Mouse (Mus musculus) stomach, postnatal 0 days (tissue): ENCODE results near the gene Zc3hav1l. TPM values are rescaled to one million over a fixed set of nuclear protein-coding genes. Genes with fewer than 3 reads are reported as not detected.

Experiments used
- ATAC-seq: fragments of 200-750 bp; cut with Nextera tagmentation; 2 replicates; pipeline ENCODE4 v1.8.0; 2017; ENCODE audit not compliant: low FRiP score, low TSS enrichment
- DNase-seq: peaks from one replicate; pipeline ENCODE4 v3.0.0-alpha.2; 2016; ENCODE audit warnings: low spot score
- H3K27ac ChIP-seq: fragments of 300-500 bp; sonication (generic); replicated peaks from 2 replicates; pipeline ENCODE4 v1.5.1; 2014; ENCODE audit warnings: mild to moderate bottlenecking, control low read depth
- H3K27me3 ChIP-seq: fragments of 300-500 bp; sonication (generic); 2 replicates; pipeline ENCODE4 v1.6.1; 2014; ENCODE audit warnings: low read length; ENCODE audit not compliant: control insufficient read depth, insufficient read depth
- H3K36me3 ChIP-seq: fragments of 300-500 bp; sonication (generic); 2 replicates; pipeline ENCODE4 v1.6.1; 2014; ENCODE audit warnings: low read length, mixed read lengths; ENCODE audit not compliant: control insufficient read depth, insufficient read depth
- H3K4me1 ChIP-seq: fragments of 300-500 bp; sonication (generic); replicated peaks from 2 replicates; pipeline ENCODE4 v1.6.1; 2014; ENCODE audit warnings: antibody characterized with exemption; ENCODE audit not compliant: control insufficient read depth, insufficient read depth
- H3K4me2 ChIP-seq: fragments of 300-500 bp; sonication (generic); replicated peaks from 2 replicates; pipeline ENCODE4 v1.6.1; 2014; ENCODE audit warnings: low read depth, mild to moderate bottlenecking, control low read depth, moderate library complexity
- H3K4me3 ChIP-seq: fragments of 300-500 bp; sonication (generic); 2 replicates; pipeline ENCODE4 v1.5.1; 2014; ENCODE audit warnings: low read depth, low read length, control low read depth
- H3K9ac ChIP-seq: fragments of 300-500 bp; sonication (generic); 2 replicates; pipeline ENCODE4 v1.6.1; 2014; ENCODE audit warnings: mild to moderate bottlenecking, low read length, control low read depth, mixed read lengths
- H3K9me3 ChIP-seq: fragments of 300-500 bp; sonication (generic); 2 replicates; pipeline ENCODE4 v1.6.1; 2016; ENCODE audit warnings: low read length; ENCODE audit not compliant: control insufficient read depth
- CTCF ChIP-seq: IDR thresholded peaks from 2 replicates; pipeline ENCODE4 v1.5.1; 2016; ENCODE audit warnings: antibody characterized with exemption, low read depth, mild to moderate bottlenecking, moderate library complexity
- EP300 ChIP-seq: optimal IDR thresholded peaks from 2 replicates; pipeline ENCODE3; 2016; ENCODE audit warnings: antibody characterized with exemption
- WGBS: fragments of 180-500 bp; shearing (Covaris S2); extraction: QIAGEN DNeasy Blood & Tissue Kit; methylation state at CpG from one replicate; pipeline ENCODE4 v1.1.7; 2014; 5-methylcytosine and 5-hydroxymethylcytosine counted together
- polyA plus RNA-seq: library from polyadenylated mRNA; unstranded; fragments of >200 nt; fragmentation: Nextera tagmentation; extraction: Ambion mirVana; gene quantifications from 2 replicates; pipeline ENCODE4 v1.2.1, GENCODE M21; 2015

Zc3hav1l gene
- polyA plus RNA-seq: 2.1 and 2.3 TPM in 2 replicates

- Histone ChIP-seq H3K27ac (peak within 1 kb of the TSS; percentile 92), H3K9ac (peak within 1 kb of the TSS; percentile 91), H3K9me3 (no peaks in the 10 kb centered on the region), H3K4me2 (peak within 1 kb of the TSS; percentile 77), H3K36me3 (peaks cover 11% of the 10 kb centered on the region; the same call in 1 of the 2 replicates), H3K27me3 (no peaks in the 10 kb centered on the region), H3K4me1 (0 out of 2 replicates have a peak, but pooled peaks cover 2% of the 10 kb centered on the region), H3K4me3 (peak within 1 kb of the TSS; percentile 84)
- DNase-seq (peak; percentile 83), ATAC-seq (peak; percentile 95)
- TF ChIP-seq CTCF (no peak), EP300 (no peak)
- under 1% methylated on average over 49 of the region's 70 CpGs for WGBS
Observed at GRCm38 (mm10) chr6:38298761-38299401, at the start of gene Zc3hav1l. Zc3hav1l (minus strand) TSS chr6:38299259.

GRCm38 (mm10) chr6:38347875-38348274 lies 48.8 kb upstream of the Zc3hav1l start:
- no peaks in the 10 kb centered on the region for H3K9me3 ChIP-seq
- no peak overlapping the region for H3K27ac ChIP-seq
- no peak for DNase-seq
- no peak overlapping the region for H3K4me2 ChIP-seq
- H3K4me3 ChIP-seq: no peak overlapping the region
- TF ChIP-seq EP300 (no peak), CTCF (no peak)
- WGBS: 62% methylated on average over 5 of the region's 5 CpGs
- H3K4me1 ChIP-seq: 0 out of 2 replicates have a peak, but pooled peaks cover 4% of the 10 kb centered on the region
- no peak for ATAC-seq
- no peak overlapping the region for H3K9ac ChIP-seq
- H3K27me3 ChIP-seq: no peaks in the 10 kb centered on the region
- no peaks in the 10 kb centered on the region for H3K36me3 ChIP-seq

- Histone ChIP-seq H3K4me1 (0 out of 2 replicates have a peak, but pooled peaks cover 2% of the 10 kb centered on the region), H3K27ac (peak overlapping the region; percentile 70; the same call in 1 of the 2 replicates), H3K4me2 (no peak overlapping the region), H3K9me3 (no peaks in the 10 kb centered on the region), H3K4me3 (no peak overlapping the region), H3K36me3 (no peaks in the 10 kb centered on the region), H3K9ac (no peak overlapping the region), H3K27me3 (no peaks in the 10 kb centered on the region)
- DNase-seq: peak; percentile 87
- no peak for TF ChIP-seq CTCF
- no peak for TF ChIP-seq EP300
- 38% methylated on average over 7 of the region's 7 CpGs for WGBS
- ATAC-seq: peak; percentile 90
Observed at GRCm38 (mm10) chr6:38345796-38346195, 46.7 kb upstream of the Zc3hav1l start.

- TF ChIP-seq CTCF (no peak), EP300 (no peak)
- Histone ChIP-seq H3K4me1 (0 out of 2 replicates have a peak, but pooled peaks cover 2% of the 10 kb centered on the region), H3K27me3 (no peaks in the 10 kb centered on the region), H3K4me2 (no peak overlapping the region), H3K36me3 (no peaks in the 10 kb centered on the region; the same call in 1 of the 2 replicates), H3K4me3 (no peak overlapping the region), H3K9ac (no peak overlapping the region), H3K9me3 (no peaks in the 10 kb centered on the region), H3K27ac (no peak overlapping the region)
- no peak for DNase-seq
- ATAC-seq: no peak
- WGBS: 72% methylated on average over 7 of the region's 7 CpGs
Observed at GRCm38 (mm10) chr6:38344006-38344670, 45.1 kb upstream of the Zc3hav1l start.

GRCm38 (mm10) chr6:38343581-38343980 lies 44.5 kb upstream of the Zc3hav1l start:
- TF ChIP-seq CTCF (no peak), EP300 (no peak)
- Histone ChIP-seq H3K4me2 (no peak overlapping the region), H3K27me3 (no peaks in the 10 kb centered on the region), H3K36me3 (no peaks in the 10 kb centered on the region; the same call in 1 of the 2 replicates), H3K4me1 (0 out of 2 replicates have a peak, but pooled peaks cover 2% of the 10 kb centered on the region), H3K27ac (no peak overlapping the region), H3K4me3 (no peak overlapping the region), H3K9me3 (no peaks in the 10 kb centered on the region), H3K9ac (no peak overlapping the region)
- WGBS: 49% methylated on average over 3 of the region's 3 CpGs
- no peak for DNase-seq
- no peak for ATAC-seq

GRCm38 (mm10) chr6:38342666-38342992 lies 43.6 kb upstream of the Zc3hav1l start:
- H3K27me3 ChIP-seq: no peaks in the 10 kb centered on the region
- no peaks in the 10 kb centered on the region; the same call in 1 of the 2 replicates for H3K36me3 ChIP-seq
- 0 out of 2 replicates have a peak, but pooled peaks cover 2% of the 10 kb centered on the region for H3K4me1 ChIP-seq
- H3K9ac ChIP-seq: no peak overlapping the region
- DNase-seq (no peak), ATAC-seq (no peak)
- WGBS: 61% methylated on average over 8 of the region's 8 CpGs
- TF ChIP-seq CTCF: no peak
- no peak overlapping the region for H3K4me3 ChIP-seq
- no peak overlapping the region for H3K27ac ChIP-seq
- no peaks in the 10 kb centered on the region for H3K9me3 ChIP-seq
- no peak overlapping the region for H3K4me2 ChIP-seq
